In genomic region chr17:72926994-72927393, GRCm38 (mm10) we compare ENCODE assay signal across 14 mouse cellular contexts. TPM values are rescaled to one million over a fixed set of nuclear protein-coding genes. Genes with fewer than 3 reads are reported as not detected.
DNase-seq lines count a peak whose midpoint lies in the region; ATAC-seq lines count a peak whose summit lies in the region.
"Had no signal": no experiment of that assay in that cellular context is flagged by ENCODE, and none has a peak within 500 bp of the region (broad histone marks: within the 10 kb centered on the region; RNA-seq: fewer than 3 reads in every experiment).

No protein-coding gene starts in this region.

- no peak for ATAC-seq in forebrain, embryonic 15.5 days (replicated peaks)
- no peak for ATAC-seq in forebrain, embryonic 11.5 days (replicated peaks; ENCODE audit: low FRiP score)
- no peak for ATAC-seq in hindbrain, embryonic 13.5 days (ENCODE audit: low FRiP score)
- ATAC-seq in hindbrain, embryonic 12.5 days (ENCODE audit: low FRiP score) = no peak
- no peak for ATAC-seq in neural tube, embryonic 13.5 days (ENCODE audit: low read depth)
- ATAC-seq in neural tube, embryonic 15.5 days (ENCODE audit: low FRiP score) = no peak
- ATAC-seq in megakaryocyte progenitor cell, adult 5-6 weeks (replicated peaks; ENCODE audit: poor library complexity) = peak; percentile 77
- no peak for ATAC-seq in monocyte, adult 5-6 weeks (replicated peaks; ENCODE audit: insufficient number of reproducible peaks, low FRiP score, low TSS enrichment, poor library complexity, severe bottlenecking)

- H3K4me3 ChIP-seq in forebrain, embryonic 15.5 days = no peak overlapping the region
- no peak overlapping the region for H3K4me3 ChIP-seq in forebrain, embryonic 11.5 days (ENCODE audit: low read depth, low read length)
- no peak overlapping the region for H3K4me3 ChIP-seq in hindbrain, embryonic 13.5 days
- H3K4me3 ChIP-seq in hindbrain, embryonic 12.5 days = no peak overlapping the region
- no peak overlapping the region for H3K4me3 ChIP-seq in neural tube, embryonic 13.5 days
- H3K4me3 ChIP-seq in neural tube, embryonic 15.5 days (replicated peaks) = no peak overlapping the region
- H3K4me3 ChIP-seq: embryonic facial prominence, embryonic 15.5 days; neural tube, embryonic 12.5 days had no signal

- WGBS in forebrain, embryonic 15.5 days = 88% methylated on average over 8 of the region's 8 CpGs
- WGBS in forebrain, embryonic 11.5 days = 93% methylated on average over 8 of the region's 8 CpGs
- 92% methylated on average over 8 of the region's 8 CpGs for WGBS in hindbrain, embryonic 13.5 days
- 93% methylated on average over 8 of the region's 8 CpGs for WGBS in hindbrain, embryonic 12.5 days
- 78% methylated on average over 8 of the region's 8 CpGs for WGBS in neural tube, embryonic 13.5 days
- 74% methylated on average over 8 of the region's 8 CpGs for WGBS in neural tube, embryonic 15.5 days

- no peak for DNase-seq in forebrain, embryonic 11.5 days (ENCODE audit: low spot score)
- DNase-seq: cerebellum, postnatal 25 days; layer of hippocampus, postnatal 36 days; right cerebral cortex, postnatal 25 days had no signal

- H3K27ac ChIP-seq in forebrain, embryonic 15.5 days (replicated peaks) = peak overlapping the region; percentile 78; the same call in 1 of the 2 replicates
- no peak overlapping the region for H3K27ac ChIP-seq in forebrain, embryonic 11.5 days (ENCODE audit: low read depth, low read length)
- peak overlapping the region; percentile 88 for H3K27ac ChIP-seq in hindbrain, embryonic 13.5 days
- no peak overlapping the region for H3K27ac ChIP-seq in hindbrain, embryonic 12.5 days
- peak overlapping the region; percentile 84 for H3K27ac ChIP-seq in neural tube, embryonic 13.5 days (replicated peaks)
- H3K27ac ChIP-seq in neural tube, embryonic 15.5 days (replicated peaks) = no peak overlapping the region; the same call in 1 of the 2 replicates
- H3K27ac ChIP-seq: embryonic facial prominence, embryonic 15.5 days had no signal

- no peaks in the 10 kb centered on the region for H3K27me3 ChIP-seq in forebrain, embryonic 15.5 days
- H3K27me3 ChIP-seq in forebrain, embryonic 11.5 days (ENCODE audit: control insufficient read depth, insufficient read depth, low read length) = no peaks in the 10 kb centered on the region
- no peaks in the 10 kb centered on the region for H3K27me3 ChIP-seq in hindbrain, embryonic 13.5 days
- H3K27me3 ChIP-seq in hindbrain, embryonic 12.5 days = no peaks in the 10 kb centered on the region
- H3K27me3 ChIP-seq in neural tube, embryonic 13.5 days = no peaks in the 10 kb centered on the region
- no peaks in the 10 kb centered on the region for H3K27me3 ChIP-seq in neural tube, embryonic 15.5 days (replicated peaks)
- H3K27me3 ChIP-seq: embryonic facial prominence, embryonic 15.5 days; neural tube, embryonic 12.5 days had no signal

- peaks cover 25% of the 10 kb centered on the region for H3K36me3 ChIP-seq in forebrain, embryonic 15.5 days
- H3K36me3 ChIP-seq in forebrain, embryonic 11.5 days (ENCODE audit: control insufficient read depth, insufficient read depth, low read length) = no peaks in the 10 kb centered on the region
- H3K36me3 ChIP-seq in hindbrain, embryonic 13.5 days = peaks cover 56% of the 10 kb centered on the region
- H3K36me3 ChIP-seq in hindbrain, embryonic 12.5 days = peaks cover 21% of the 10 kb centered on the region
- peaks cover 65% of the 10 kb centered on the region for H3K36me3 ChIP-seq in neural tube, embryonic 13.5 days
- H3K36me3 ChIP-seq in neural tube, embryonic 15.5 days = peaks cover 14% of the 10 kb centered on the region; the same call in 1 of the 2 replicates

- peaks cover 53% of the 10 kb centered on the region for H3K4me1 ChIP-seq in forebrain, embryonic 15.5 days
- peaks cover 7% of the 10 kb centered on the region; the same call in 1 of the 2 replicates for H3K4me1 ChIP-seq in forebrain, embryonic 11.5 days (replicated peaks; ENCODE audit: control insufficient read depth, insufficient read depth, low read length)
- peaks cover 63% of the 10 kb centered on the region for H3K4me1 ChIP-seq in hindbrain, embryonic 13.5 days (replicated peaks)
- H3K4me1 ChIP-seq in hindbrain, embryonic 12.5 days = peaks cover 43% of the 10 kb centered on the region
- H3K4me1 ChIP-seq in neural tube, embryonic 13.5 days (replicated peaks) = peaks cover 65% of the 10 kb centered on the region
- peaks cover 54% of the 10 kb centered on the region for H3K4me1 ChIP-seq in neural tube, embryonic 15.5 days

- peaks cover under 1% of the 10 kb centered on the region; the same call in 1 of the 2 replicates for H3K9me3 ChIP-seq in forebrain, embryonic 15.5 days
- H3K9me3 ChIP-seq in forebrain, embryonic 11.5 days (ENCODE audit: control insufficient read depth, low read length) = no peaks in the 10 kb centered on the region
- H3K9me3 ChIP-seq in hindbrain, embryonic 13.5 days = no peaks in the 10 kb centered on the region
- H3K9me3 ChIP-seq in hindbrain, embryonic 12.5 days (replicated peaks) = no peaks in the 10 kb centered on the region
- H3K9me3 ChIP-seq in neural tube, embryonic 13.5 days = peaks cover 4% of the 10 kb centered on the region; the same call in 1 of the 2 replicates
- H3K9me3 ChIP-seq in neural tube, embryonic 15.5 days (replicated peaks) = no peaks in the 10 kb centered on the region
- H3K9me3 ChIP-seq: neural tube, embryonic 12.5 days had no signal

- H3K9ac ChIP-seq in forebrain, embryonic 15.5 days (replicated peaks) = no peak overlapping the region
- H3K9ac ChIP-seq in forebrain, embryonic 11.5 days (ENCODE audit: low read length) = no peak overlapping the region
- H3K9ac ChIP-seq in hindbrain, embryonic 13.5 days = no peak overlapping the region
- no peak overlapping the region for H3K9ac ChIP-seq in hindbrain, embryonic 12.5 days
- no peak overlapping the region for H3K9ac ChIP-seq in neural tube, embryonic 13.5 days
- no peak overlapping the region for H3K9ac ChIP-seq in neural tube, embryonic 15.5 days (replicated peaks)
- H3K9ac ChIP-seq: embryonic facial prominence, embryonic 15.5 days had no signal

- no peak overlapping the region for H3K4me2 ChIP-seq in forebrain, embryonic 15.5 days (replicated peaks)
- no peak overlapping the region for H3K4me2 ChIP-seq in forebrain, embryonic 11.5 days (ENCODE audit: low read depth, low read length, severe bottlenecking)
- no peak overlapping the region for H3K4me2 ChIP-seq in hindbrain, embryonic 13.5 days
- H3K4me2 ChIP-seq in hindbrain, embryonic 12.5 days (replicated peaks) = no peak overlapping the region
- no peak overlapping the region for H3K4me2 ChIP-seq in neural tube, embryonic 13.5 days
- H3K4me2 ChIP-seq in neural tube, embryonic 15.5 days = no peak overlapping the region
- H3K4me2 ChIP-seq: embryonic facial prominence, embryonic 15.5 days had no signal

RNA-seq across cellular contexts. Expression of gene Lbh, which starts 8.9 kb away (rescaled TPM):
- 4.5 and 4.6 TPM in 2 replicates for polyA plus RNA-seq in forebrain, embryonic 15.5 days (2015; fragmentation: Nextera tagmentation; extraction: Ambion mirVana)
- polyA plus RNA-seq in forebrain, embryonic 11.5 days (2014; fragmentation: Nextera tagmentation; extraction: Ambion mirVana) = 2.9 and 3.3 TPM in 2 replicates
- 7.0 and 8.5 TPM in 2 replicates for polyA plus RNA-seq in hindbrain, embryonic 13.5 days (2015; fragmentation: Nextera tagmentation; extraction: Ambion mirVana)
- 4.3 and 4.4 TPM in 2 replicates for polyA plus RNA-seq in hindbrain, embryonic 12.5 days (2016; fragmentation: Nextera tagmentation; extraction: Ambion mirVana)
- 6.3 and 7.5 TPM in 2 replicates for polyA plus RNA-seq in neural tube, embryonic 13.5 days (2015; fragmentation: Nextera tagmentation; extraction: Ambion mirVana)
- 4.9 and 5.5 TPM in 2 replicates for polyA plus RNA-seq in neural tube, embryonic 15.5 days (2015; fragmentation: Nextera tagmentation; extraction: Ambion mirVana)
- total RNA-seq in megakaryocyte progenitor cell, adult 5-6 weeks (2015) = 17.9 and 19.2 TPM in 2 replicates
- total RNA-seq in megakaryocyte progenitor cell, adult 5-6 weeks (2017) = 16.6 and 21.4 TPM in 2 replicates
- total RNA-seq in monocyte, adult 5-6 weeks (2017) = 71.9 to 97.1 TPM (median 79.5 TPM) in 3 replicates
- total RNA-seq: MEL had no signal

Comparison
In these comparisons a context has a peak if more than half of its experiments do, and no peak if none do; other contexts are left out.
1. H3K27ac ChIP-seq: peak in forebrain, embryonic 15.5 days (single experiment), hindbrain, embryonic 13.5 days (single experiment) and neural tube, embryonic 13.5 days (single experiment); none in forebrain, embryonic 11.5 days (single experiment), hindbrain, embryonic 12.5 days (single experiment) and neural tube, embryonic 15.5 days (single experiment).